Mouse (Mus musculus): Measurements from ENCODE around the gene Fkbp9.
"Not testable (repeated sequence)": the region's sequence is repeated elsewhere in the genome, so short reads cannot be mapped to it uniquely, and the experiment has no call there.

Gene Fkbp9

DNA sequence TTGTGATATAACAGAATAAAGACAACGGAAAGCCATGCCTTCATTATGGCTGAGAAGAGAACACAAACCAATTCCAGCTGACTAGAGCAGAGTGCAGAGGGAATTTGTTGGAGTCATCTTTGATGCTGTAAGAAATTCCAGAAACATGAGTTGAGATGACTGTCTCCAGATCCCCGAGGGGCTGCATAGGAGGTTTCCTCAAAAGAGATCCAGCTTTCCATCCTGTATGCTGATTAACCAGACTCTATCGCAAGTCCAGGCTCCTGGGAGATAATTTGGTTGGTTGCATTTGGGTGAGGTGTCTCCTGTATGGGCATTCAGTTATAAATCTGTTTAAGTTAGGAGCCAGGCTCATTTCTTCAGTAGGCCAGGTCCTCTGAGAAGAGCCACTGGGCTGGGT lies 5.8 kb downstream of the Fkbp9 start:
- no peak for DNase-seq (ENCODE audit: extremely low read depth, low read depth)

DNA sequence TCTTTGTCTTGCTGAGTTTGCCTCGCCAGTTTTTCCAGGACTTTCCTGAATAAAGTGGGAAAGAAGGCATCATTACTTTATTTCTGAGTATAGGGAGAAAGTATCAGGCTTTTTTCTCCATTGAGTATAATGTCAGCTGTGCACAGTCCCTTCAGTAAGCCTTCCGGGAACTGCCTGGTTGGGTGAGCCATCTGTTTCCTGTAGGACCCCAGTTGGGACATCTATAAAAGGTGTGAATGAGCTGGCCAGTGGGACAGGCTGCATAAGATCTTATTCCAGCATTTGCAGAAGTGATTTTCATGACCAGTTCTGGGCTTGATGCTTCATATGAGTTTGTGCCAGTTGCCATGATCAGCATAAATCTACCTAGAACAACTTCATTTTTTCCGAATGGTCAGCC lies 11.4 kb downstream of the Fkbp9 start:
- no peak for DNase-seq (ENCODE audit: extremely low read depth, low read depth)

GRCm38 (mm10) chr6:56844365-56844764 lies 12.5 kb downstream of the Fkbp9 start:
- DNase-seq (ENCODE audit: extremely low read depth, low read depth), result no peak

- DNase-seq (ENCODE audit: extremely low read depth, low read depth), result no peak
Observed at GRCm38 (mm10) chr6:56848974-56849373, 17.1 kb downstream of the Fkbp9 start.

GRCm38 (mm10) chr6:56850315-56850714 lies 18.5 kb downstream of the Fkbp9 start:
- DNase-seq (ENCODE audit: extremely low read depth, low read depth), result no peak

GRCm38 (mm10) chr6:56854803-56855202 lies 22.9 kb downstream of the Fkbp9 start:
- no peak for DNase-seq (ENCODE audit: extremely low read depth, low read depth)

DNA sequence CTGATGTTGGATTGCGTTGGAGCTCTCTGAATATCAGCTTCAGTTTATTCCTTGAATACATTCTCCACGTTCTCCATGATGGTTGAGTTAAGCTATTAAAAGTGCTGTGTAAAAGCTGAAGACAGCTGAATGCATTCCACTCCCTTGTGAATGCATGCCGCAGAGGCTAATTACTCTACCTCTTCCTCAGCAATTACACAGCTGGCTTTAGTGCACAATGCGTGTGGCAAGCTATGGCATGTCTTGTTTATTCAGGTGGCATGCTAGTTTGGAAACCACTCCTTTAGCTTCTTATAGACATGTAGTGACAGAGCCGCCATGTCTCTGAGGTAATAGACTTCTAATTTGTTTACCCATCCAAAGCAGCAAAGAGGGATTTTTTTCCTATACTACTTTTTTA lies 24.9 kb downstream of the Fkbp9 start:
- DNase-seq (ENCODE audit: extremely low read depth, low read depth), result no peak

- DNase-seq (ENCODE audit: extremely low read depth, low read depth), result no peak
Observed at GRCm38 (mm10) chr6:56860205-56860848, 28.5 kb downstream of the Fkbp9 start.

DNA sequence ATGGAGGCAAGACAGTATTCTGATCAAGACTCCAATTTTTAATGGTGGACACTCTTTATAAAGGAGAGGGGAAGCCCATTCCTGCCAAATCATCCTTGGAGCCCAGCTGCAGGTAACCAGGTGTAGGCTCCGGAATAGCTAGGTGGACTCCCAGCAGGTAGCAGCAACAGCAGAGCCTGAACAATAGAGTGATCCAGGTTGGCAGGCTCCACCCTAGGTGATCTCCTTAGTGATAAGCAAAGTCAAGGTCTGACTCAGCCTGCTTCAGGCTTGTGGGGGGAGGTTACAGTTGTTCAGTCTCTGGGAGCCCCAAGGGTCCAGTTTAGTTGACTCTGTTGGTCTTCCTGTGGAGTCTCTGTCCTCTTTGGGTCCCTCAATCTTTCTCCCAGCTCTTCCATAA lies 35.0 kb downstream of the Fkbp9 start:
- not testable (repeated sequence) for DNase-seq (ENCODE audit: extremely low read depth, low read depth)

DNA sequence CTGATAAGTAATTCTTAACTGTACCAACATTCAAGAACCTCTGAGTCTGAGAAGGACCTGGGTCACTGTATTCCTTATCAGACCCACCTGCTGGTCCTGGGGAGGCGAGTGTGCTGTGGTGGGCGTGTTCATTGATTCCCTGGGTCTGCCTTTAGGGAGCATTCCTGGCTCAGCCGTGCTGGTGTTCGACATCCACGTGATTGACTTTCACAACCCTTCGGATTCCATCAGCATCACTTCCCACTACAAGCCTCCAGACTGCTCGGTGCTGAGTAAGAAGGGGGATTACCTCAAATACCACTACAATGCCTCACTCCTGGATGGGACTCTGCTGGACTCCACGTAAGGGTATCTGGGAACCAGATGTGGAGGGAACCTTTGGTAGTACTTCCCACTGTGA lies 36.7 kb downstream of the Fkbp9 start:
- no peak for DNase-seq (ENCODE audit: extremely low read depth, low read depth)

- peak; percentile 74 for DNase-seq (ENCODE audit: extremely low read depth, low read depth)
Observed at GRCm38 (mm10) chr6:56870027-56870426, 38.2 kb downstream of the Fkbp9 start.

- no peak for DNase-seq (ENCODE audit: extremely low read depth, low read depth)
Observed at GRCm38 (mm10) chr6:56876870-56877269, 45.0 kb downstream of the Fkbp9 start.

DNA sequence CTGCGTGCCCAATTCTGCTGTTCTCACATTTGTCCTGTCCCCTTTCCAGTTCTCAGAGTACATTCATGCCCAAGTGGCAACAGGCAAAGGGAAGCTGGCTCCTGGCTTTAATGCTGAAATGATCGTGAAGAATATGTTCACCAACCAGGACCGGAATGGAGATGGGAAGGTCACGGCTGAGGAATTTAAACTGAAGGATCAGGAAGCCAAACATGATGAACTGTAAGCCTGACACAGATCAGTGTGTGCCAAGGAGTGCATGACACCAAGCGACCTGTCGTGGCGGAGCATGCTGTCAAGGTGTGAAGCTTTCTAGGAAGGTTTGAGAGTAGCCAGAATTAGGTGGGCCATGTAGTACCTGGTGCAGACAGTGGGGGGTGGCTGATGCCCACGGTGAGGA lies 46.1 kb downstream of the Fkbp9 start:
- no peak for DNase-seq (ENCODE audit: extremely low read depth, low read depth)

GRCm38 (mm10) chr6:56879352-56879955 lies 47.6 kb downstream of the Fkbp9 start:
- DNase-seq (ENCODE audit: extremely low read depth, low read depth), result no peak

- no peak for DNase-seq (ENCODE audit: extremely low read depth, low read depth)
Observed at GRCm38 (mm10) chr6:56888561-56888960, 56.7 kb downstream of the Fkbp9 start.

GRCm38 (mm10) chr6:56890762-56891161 lies 58.9 kb downstream of the Fkbp9 start:
- DNase-seq (ENCODE audit: extremely low read depth, low read depth), result no peak

DNA sequence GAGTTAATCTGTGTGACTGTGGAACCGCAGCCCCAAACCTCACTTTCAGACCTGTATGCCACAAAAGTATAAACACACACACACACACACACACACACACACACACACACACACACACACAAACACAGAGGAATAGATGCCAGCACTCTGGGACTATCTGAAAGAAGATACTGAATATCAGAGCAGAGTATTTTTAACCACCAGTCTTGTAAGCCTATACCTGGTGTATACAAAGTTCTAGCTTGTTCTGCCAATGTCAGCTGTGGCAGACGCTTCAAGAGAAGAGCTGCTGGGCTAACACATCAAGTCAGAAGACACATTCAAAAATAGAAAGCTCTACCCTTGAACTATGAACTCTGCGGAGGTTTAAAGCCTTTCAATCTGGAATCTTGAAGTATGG lies 67.7 kb downstream of the Fkbp9 start:
- DNase-seq (ENCODE audit: extremely low read depth, low read depth), result no peak

DNA sequence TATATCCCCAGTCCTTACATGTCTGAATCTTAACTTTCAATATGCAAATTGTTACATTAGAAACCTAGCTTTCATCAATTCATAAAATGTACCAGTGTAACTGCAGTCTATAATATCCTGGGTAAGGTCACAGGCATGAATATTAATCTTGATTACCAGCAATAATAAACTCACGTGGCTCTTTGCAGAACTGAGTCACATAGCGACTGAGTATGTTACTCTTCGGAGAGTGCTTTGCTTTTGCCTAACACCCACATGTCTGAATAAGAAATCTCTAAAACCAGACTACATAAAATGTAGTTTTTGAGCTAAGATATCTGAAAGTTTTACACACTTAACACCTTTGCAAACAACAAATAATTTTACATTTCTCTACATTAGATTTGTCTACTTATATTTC lies 69.5 kb downstream of the Fkbp9 start:
- no peak for DNase-seq (ENCODE audit: extremely low read depth, low read depth)

- DNase-seq (ENCODE audit: extremely low read depth, low read depth), result peak; percentile 84
Observed at GRCm38 (mm10) chr6:56901824-56902386, 70.0 kb downstream of the Fkbp9 start.

GRCm38 (mm10) chr6:56902606-56903520 lies 71.0 kb downstream of the Fkbp9 start:
- DNase-seq (ENCODE audit: extremely low read depth, low read depth), result peak; percentile 86

DNA sequence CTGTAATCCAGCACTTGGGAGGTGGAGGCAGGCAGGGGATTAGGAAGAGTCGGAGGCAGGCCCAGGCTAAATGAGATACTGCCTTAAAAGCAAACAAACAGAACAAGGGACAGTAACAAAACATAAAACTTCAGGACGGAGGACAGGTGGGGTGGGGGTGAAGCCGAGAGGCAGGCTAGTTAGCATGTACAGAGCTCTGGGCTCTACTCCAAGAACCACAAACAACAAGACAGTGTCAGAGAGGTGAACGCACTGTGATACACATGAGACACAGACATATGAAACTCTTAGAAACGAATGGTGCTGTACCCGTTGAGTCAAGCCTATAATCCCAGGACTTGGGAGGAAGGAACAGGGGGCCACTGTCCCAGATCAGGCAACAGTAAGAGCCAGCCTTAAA lies 72.0 kb downstream of the Fkbp9 start:
- no peak for DNase-seq (ENCODE audit: extremely low read depth, low read depth)

DNA sequence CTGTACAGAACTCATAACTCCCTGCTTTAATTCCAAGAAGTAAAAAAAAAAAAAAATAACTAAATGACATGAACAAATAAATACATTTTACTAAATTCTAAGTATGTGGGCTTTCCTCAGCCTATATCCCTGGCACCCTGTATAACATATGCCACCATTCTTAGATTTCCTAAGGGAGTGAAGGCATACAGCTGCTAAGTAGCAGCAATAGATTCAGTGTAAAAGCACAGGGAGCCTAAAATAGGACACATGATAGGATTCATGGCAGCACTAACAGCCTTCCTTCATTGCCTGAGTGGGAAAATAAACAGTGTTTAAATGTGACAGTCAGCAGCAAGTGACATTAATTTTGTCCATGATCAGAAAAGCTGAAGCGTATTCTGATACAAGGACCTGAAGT lies 72.5 kb downstream of the Fkbp9 start:
- no peak for DNase-seq (ENCODE audit: extremely low read depth, low read depth)

Measured in MEL-GATA-1-ER (cell line).